Mouse (Mus musculus) 3134 (cell line): ENCODE results near the gene Olfr729.

Source experiments
- DNase-seq: peaks from one replicate; pipeline ENCODE4 v3.0.0-alpha.2; 2011; ENCODE audit warnings: low spot score; ENCODE audit not compliant: insufficient read length; ENCODE audit errors: extremely low read depth

The Olfr729 gene

DNA sequence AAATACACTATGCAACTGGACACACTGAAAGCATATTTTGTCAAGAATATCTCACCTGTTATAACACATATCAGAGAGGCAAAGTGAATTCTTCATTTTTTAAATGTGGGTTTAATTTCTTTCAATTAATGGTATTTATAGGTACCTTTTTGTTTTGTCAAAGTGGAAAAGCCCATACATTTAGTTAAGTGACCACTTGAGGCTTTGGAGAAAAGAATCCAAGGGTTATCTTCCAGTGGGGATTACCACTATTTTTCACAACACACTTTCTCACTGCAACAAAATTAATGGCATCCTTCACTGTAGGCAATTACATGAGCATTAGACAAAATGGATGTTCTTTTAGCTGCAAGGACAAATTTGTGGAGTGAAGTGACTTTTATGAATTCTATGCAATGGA is at the start of gene Olfr729:
Olfr729 (minus strand) TSS at position 101 of the 400 bp plus-strand sequence.
- no peak for DNase-seq

DNA sequence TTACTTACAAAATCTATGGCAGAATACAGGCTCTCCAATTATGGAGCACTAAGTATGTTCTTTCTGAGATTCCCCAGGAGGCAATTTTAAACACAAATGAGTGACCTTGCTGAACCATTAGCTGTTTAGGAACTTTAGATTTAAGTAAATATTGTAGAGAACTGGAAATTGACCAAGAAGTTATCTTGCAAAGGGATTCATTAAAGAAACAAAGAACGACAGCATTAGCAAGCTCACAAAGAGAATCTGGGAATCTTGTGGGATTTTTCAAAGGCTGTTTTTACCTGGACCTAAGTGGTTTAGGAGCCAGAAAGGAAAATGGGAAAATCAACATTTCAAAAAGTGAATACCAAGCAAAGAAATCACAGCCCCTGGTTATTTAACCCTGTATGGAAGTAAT is 35.4 kb upstream of the Olfr729 start, which contains the start of gene Olfr730:
Olfr730 (minus strand) TSS at position 101 of the 400 bp plus-strand sequence.
- no peak for DNase-seq

DNA sequence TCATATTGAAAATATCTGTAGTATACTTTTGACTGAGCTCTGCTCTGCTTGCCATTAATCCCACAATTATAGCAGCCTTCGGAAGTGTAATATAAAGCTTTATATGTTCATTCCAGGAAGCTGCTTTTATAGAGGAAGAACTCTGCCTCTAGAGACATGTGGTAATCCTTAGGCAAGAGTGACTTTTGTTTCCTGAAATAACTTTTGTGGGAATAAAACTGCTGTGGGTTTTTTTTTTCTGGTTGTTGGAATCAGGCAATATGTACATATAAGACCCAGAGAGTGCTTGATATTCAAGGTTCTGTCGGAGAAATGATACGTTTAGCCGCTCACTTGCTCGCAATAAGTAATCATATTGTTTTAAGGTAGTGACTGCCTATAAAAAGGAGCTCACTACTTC is 10.1 kb downstream of the Olfr729 start, which contains the start of gene Olfr728:
Olfr728 (minus strand) TSS at position 101 of the 400 bp plus-strand sequence.
- DNase-seq: no peak

GRCm38 (mm10) chr14:50122886-50123285 is 29.8 kb downstream of the Olfr729 start, which contains the start of gene Olfr727:
Gene Olfr727 (plus strand): TSS chr14:50123186.
- DNase-seq: no peak
